Mouse (Mus musculus) small intestine, adult 2 months (tissue): ENCODE results near the gene Ankar. TPM values are rescaled to one million over a fixed set of nuclear protein-coding genes. Genes with fewer than 3 reads are reported as not detected.

Source experiments
- H3K27ac ChIP-seq: fragments of 200-500 bp; 2 replicates; pipeline ENCODE4 v1.5.1; 2012; ENCODE audit warnings: low read depth, low read length, control low read depth, inconsistent platforms; ENCODE audit not compliant: insufficient read depth
- H3K27me3 ChIP-seq: fragments of 200-500 bp; 2 replicates; pipeline ENCODE4 v1.6.1; 2012; ENCODE audit warnings: mild to moderate bottlenecking, moderate library complexity, low read length, inconsistent platforms; ENCODE audit not compliant: control insufficient read depth, insufficient read depth
- H3K36me3 ChIP-seq: fragments of 200-500 bp; 2 replicates; pipeline ENCODE4 v1.6.1; 2012; ENCODE audit warnings: mild to moderate bottlenecking, low read length, control low read depth, inconsistent platforms; ENCODE audit not compliant: control insufficient read depth, insufficient read depth
- H3K4me1 ChIP-seq: fragments of 200-500 bp; 2 replicates; pipeline ENCODE4 v1.6.1; 2012; ENCODE audit warnings: low read length, inconsistent platforms, mixed read lengths; ENCODE audit not compliant: control insufficient read depth, insufficient read depth, insufficient read length
- H3K4me3 ChIP-seq: fragments of 200-500 bp; 2 replicates; pipeline ENCODE4 v1.5.1; 2012; ENCODE audit warnings: low read depth, mild to moderate bottlenecking, control low read depth, inconsistent platforms, low read length, moderate library complexity
- CTCF ChIP-seq: fragments of 200-500 bp; IDR thresholded peaks from 2 replicates; pipeline ENCODE4 v1.5.1; 2012; ENCODE audit warnings: low read depth, mild to moderate bottlenecking, control low read depth, inconsistent platforms, low read length, moderate library complexity, mixed read lengths; ENCODE audit not compliant: insufficient replicate concordance, insufficient read length; ENCODE audit errors: extremely low read depth
- POLR2A ChIP-seq: fragments of 200-500 bp; IDR thresholded peaks from 2 replicates; pipeline ENCODE4 v1.6.1; 2012; ENCODE audit warnings: low read depth, mild to moderate bottlenecking, control low read depth, inconsistent platforms, low read length, moderate library complexity
- WGBS: fragments of 180-500 bp; shearing (Covaris S2); methylation state at CpG from one replicate; pipeline ENCODE4 v1.1.7; 2018; 5-methylcytosine and 5-hydroxymethylcytosine counted together
- polyA plus RNA-seq: library from polyadenylated mRNA; depleted of rRNA; stranded (reverse); fragments of >200 nt; gene quantifications from 2 replicates; pipeline ENCODE4 v1.2.3, GENCODE M21; 2012

The Ankar gene
- polyA plus RNA-seq, 1 experiment: not detected

DNA sequence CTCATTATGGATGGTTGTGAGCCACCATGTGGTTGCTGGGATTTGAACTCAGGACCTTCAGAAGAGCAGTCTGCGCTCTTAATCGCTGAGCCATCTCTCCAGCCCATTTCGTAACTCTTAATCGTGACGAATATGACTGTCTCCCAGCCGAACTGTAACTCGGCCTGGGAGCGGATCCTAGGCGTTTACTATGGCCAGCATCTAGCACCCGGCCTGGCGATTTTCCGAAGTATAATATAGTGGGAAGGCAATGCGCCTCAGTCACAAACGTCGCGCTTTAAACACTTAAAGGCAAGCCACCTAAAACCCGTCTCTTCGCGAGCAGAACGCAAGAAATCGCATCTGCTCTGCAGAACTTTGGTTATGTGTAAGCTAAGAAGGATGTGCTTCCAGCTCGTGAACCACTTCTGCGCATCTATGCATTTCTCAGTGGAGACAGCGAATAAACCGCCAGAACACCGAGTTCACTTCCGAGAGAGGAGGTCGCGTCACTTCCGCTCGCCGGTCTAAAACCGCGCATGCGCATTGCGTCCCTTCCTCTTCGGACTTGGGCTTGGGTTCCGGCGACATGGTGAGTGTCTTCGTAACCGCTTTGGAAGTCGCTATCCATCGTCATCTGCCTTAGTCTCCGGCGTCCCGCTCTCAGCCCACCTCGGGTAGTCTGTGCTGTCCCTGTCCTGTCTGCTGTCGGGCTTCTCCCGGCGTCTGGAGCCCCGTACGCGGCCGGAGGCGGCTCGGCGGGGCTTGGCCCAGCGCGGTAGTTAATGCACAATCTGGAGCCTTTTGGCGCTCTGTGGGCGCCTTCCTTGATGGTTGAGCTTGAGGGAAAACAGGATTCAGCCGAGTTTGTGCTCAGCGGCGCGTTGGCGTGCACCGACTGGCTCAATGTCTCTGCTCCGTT, 10.6 kb upstream of the Ankar start, which contains the start of gene Rpl37a:
TSS of gene Rpl37a (plus strand) at position 538 of the 901 bp plus-strand sequence.
- 3% methylated on average over 68 of the region's 68 CpGs for WGBS
- H3K27ac ChIP-seq: peak within 1 kb of the TSS; percentile 50
- no peak for TF ChIP-seq CTCF
- TF ChIP-seq POLR2A: peak; percentile 66

DNA sequence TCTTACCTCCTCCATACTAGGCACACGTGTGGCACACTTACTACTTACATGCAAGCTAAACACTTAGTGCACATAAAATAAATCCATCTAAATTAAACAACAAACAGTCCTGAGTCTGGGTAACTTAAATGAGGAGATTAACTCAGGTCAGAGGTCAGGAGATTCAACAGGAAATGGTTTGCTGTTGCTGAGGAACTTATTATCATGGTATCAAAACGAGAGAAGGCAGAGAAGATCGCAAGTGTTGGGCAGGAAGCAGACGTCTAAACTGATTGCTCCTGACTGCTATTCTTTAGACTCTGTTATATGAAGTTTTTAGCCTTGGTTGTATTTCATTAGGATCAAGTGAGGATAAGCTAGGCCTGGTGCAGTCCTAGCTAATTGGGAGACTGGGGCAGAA, 7.1 kb upstream of the Ankar start:
- no peaks in the 10 kb centered on the region for H3K27me3 ChIP-seq
- H3K4me3 ChIP-seq: no peak overlapping the region
- no peak overlapping the region for H3K27ac ChIP-seq
- no peaks in the 10 kb centered on the region; the same call in 1 of the 2 replicates for H3K36me3 ChIP-seq
- TF ChIP-seq POLR2A (no peak), CTCF (no peak)
- 39% methylated on average over 4 of the region's 4 CpGs for WGBS
- no peaks in the 10 kb centered on the region for H3K4me1 ChIP-seq

More for the DNA sequence above, 10.6 kb upstream of the Ankar start, which contains the start of gene Rpl37a:
- Histone ChIP-seq H3K36me3 (peaks cover 18% of the 10 kb centered on the region), H3K4me1 (peaks cover 2% of the 10 kb centered on the region; the same call in 1 of the 2 replicates), H3K4me3 (peak within 1 kb of the TSS; percentile 70), H3K27me3 (no peaks in the 10 kb centered on the region)

DNA sequence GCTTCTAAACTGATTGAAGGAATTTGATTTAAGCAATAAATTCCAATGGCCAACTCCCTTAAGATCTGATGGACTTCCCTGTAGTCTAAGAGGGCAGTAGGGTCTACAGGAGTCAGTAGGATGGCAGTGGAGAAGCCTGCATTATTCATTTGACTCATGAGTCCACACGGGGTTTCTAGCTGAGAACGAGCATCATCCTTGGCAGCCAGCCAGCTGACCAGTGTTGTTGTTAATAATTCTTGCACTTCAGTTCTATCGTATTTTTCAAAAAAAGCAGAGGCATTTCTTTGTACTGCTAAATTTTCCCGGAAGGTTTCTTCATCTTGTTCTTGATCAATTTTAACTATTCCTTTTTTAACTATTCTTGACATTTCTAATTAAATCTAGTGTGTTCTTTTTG, 1.7 kb downstream of the Ankar start:
- 37% methylated on average over 4 of the region's 4 CpGs for WGBS

DNA sequence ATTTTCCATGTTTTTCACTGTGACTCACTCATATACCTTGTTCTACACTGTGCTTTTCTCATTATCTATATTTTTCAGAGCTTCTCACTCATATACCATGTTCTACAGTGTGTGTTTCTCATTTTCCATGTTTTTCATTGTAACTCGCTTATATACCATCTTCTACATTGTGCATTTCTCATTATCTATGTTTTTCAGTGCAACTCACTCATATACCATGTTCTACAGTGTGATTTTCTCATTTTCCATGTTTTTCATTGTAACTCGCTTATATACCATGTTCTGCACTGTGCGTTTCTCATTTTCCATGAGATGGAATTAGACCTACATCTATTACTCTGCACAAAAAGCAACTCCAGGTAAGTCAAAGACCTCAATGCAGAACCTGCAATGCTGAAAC, 4.1 kb downstream of the Ankar start:
- 55% methylated on average over 3 of the region's 3 CpGs for WGBS
- H3K36me3 ChIP-seq: no peaks in the 10 kb centered on the region
- H3K4me1 ChIP-seq: no peaks in the 10 kb centered on the region
- no peak overlapping the region for H3K4me3 ChIP-seq
- no peak overlapping the region for H3K27ac ChIP-seq
- no peaks in the 10 kb centered on the region for H3K27me3 ChIP-seq
- no peak for TF ChIP-seq POLR2A
- TF ChIP-seq CTCF: no peak

More for the DNA sequence above, 1.7 kb downstream of the Ankar start:
- no peak for TF ChIP-seq POLR2A
- TF ChIP-seq CTCF: no peak
- H3K27ac ChIP-seq: no peak overlapping the region
- no peaks in the 10 kb centered on the region for H3K4me1 ChIP-seq
- H3K4me3 ChIP-seq: no peak overlapping the region
- no peaks in the 10 kb centered on the region for H3K36me3 ChIP-seq
- H3K27me3 ChIP-seq: no peaks in the 10 kb centered on the region

DNA sequence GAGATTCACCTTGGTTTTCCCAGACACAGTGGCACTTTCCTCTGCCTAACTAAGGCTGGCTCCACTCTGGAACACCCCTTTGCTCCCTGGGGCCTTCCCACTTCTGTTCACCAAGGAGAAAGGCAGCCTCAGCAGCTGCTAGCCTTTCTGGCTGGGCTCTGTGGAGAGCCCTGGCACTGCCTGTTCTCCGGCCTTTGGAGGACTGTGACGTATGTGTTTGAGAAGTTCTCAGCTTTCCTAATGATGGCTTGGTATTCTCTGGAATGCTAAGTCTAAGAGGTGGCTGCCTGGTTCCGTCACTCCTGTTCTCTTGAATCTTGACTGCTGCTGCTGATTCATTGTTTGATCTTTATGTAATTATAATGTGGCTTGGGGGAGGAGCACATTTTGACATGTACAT, 27.3 kb downstream of the Ankar start:
- H3K27me3 ChIP-seq: no peaks in the 10 kb centered on the region

DNA sequence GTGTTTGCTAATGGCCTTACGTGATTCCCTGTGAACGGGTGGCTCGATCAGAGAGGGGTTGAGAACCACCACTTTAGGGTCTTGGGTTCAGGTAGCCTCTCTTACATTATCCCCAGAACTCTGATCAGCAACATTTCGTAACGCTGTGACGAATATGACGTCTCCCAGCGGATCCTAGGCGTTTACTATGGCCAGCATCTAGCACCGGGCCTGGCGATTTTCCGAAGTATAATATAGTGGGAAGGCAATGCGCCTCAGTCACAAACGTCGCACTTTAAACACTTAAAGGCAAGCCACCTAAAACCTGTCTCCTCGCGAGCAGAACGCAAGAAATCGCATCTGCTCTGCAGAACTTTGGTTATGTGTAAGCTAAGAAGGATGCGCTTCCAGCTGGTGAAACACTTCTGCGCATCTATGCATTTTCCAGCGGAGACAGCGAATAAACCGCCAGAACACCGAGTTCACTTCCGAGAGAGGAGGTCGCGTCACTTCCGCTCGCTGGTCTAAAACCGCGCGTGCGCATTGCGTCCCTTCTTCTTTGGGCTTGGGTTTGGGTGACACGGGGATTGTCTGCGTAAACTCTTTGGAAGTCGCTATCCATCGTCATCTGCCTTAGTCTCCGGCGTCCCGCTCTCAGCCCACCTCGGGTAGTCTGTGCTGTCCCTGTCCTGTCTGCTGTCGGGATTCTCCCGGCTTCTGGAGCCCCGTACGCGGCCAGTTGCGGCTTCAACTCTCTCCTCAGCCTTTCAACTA, 59.5 kb downstream of the Ankar start:
- Histone ChIP-seq H3K4me3 (peak overlapping the region; percentile 39), H3K4me1 (no peaks in the 10 kb centered on the region), H3K36me3 (no peaks in the 10 kb centered on the region), H3K27me3 (no peaks in the 10 kb centered on the region), H3K27ac (no peak overlapping the region)
- 44% methylated on average over 49 of the region's 49 CpGs for WGBS
- TF ChIP-seq POLR2A: no peak
- TF ChIP-seq CTCF: no peak

More for the DNA sequence above, 27.3 kb downstream of the Ankar start:
- Histone ChIP-seq H3K4me3 (no peak overlapping the region), H3K27ac (no peak overlapping the region), H3K4me1 (no peaks in the 10 kb centered on the region), H3K36me3 (no peaks in the 10 kb centered on the region)
- WGBS: 69% methylated on average over 3 of the region's 3 CpGs
- no peak for TF ChIP-seq POLR2A
- TF ChIP-seq CTCF: no peak

DNA sequence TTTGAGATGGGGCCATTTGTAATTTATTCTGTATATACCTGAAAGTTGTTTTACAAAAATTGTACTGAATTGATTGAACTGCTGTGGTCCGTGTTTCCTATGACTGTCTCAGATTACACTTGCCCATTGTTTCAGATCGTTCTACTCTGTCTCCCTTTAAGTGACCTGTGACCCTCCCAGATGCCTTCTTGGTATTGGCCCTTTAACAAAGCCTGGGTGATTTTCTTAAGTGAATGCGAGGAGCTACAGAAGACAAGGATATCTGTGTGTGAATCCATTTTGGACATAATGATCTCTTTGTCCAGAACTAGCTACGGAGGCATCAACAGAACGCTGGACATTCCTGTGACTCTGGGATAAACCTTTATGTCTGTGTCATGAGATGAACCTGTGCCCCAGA, 65.2 kb downstream of the Ankar start:
- Histone ChIP-seq H3K27ac (no peak overlapping the region), H3K27me3 (no peaks in the 10 kb centered on the region), H3K4me3 (no peak overlapping the region), H3K36me3 (no peaks in the 10 kb centered on the region; the same call in 1 of the 2 replicates), H3K4me1 (no peaks in the 10 kb centered on the region)
- TF ChIP-seq POLR2A (no peak), CTCF (no peak)
- WGBS: 59% methylated on average over 5 of the region's 5 CpGs
